Mouse (Mus musculus) olfactory bulb, adult 2 months (tissue): ENCODE measurements around the gene H3f3a. TPM values are rescaled to one million over a fixed set of nuclear protein-coding genes. Genes with fewer than 3 reads are reported as not detected.

Experiments used
- H3K27ac ChIP-seq: fragments of 200-500 bp; 2 replicates; pipeline ENCODE4 v1.5.1; 2012; ENCODE audit warnings: low read depth, low read length; ENCODE audit not compliant: insufficient read depth
- H3K4me1 ChIP-seq: fragments of 200-500 bp; 2 replicates; pipeline ENCODE4 v1.6.1; 2012; ENCODE audit warnings: low read length; ENCODE audit not compliant: control insufficient read depth, insufficient read depth
- H3K4me3 ChIP-seq: fragments of 200-500 bp; 2 replicates; pipeline ENCODE4 v1.5.1; 2012; ENCODE audit warnings: mild to moderate bottlenecking, low read depth, low read length, moderate library complexity; ENCODE audit not compliant: insufficient read depth
- CTCF ChIP-seq: fragments of 200-500 bp; IDR thresholded peaks from 2 replicates; pipeline ENCODE4 v1.5.1; 2012; ENCODE audit warnings: low read depth, mild to moderate bottlenecking, low read length, moderate library complexity; ENCODE audit not compliant: insufficient read depth
- POLR2A ChIP-seq: fragments of 200-500 bp; IDR thresholded peaks from 2 replicates; pipeline ENCODE4 v1.6.1; 2012; ENCODE audit warnings: mild to moderate bottlenecking, low read depth, low read length, moderate library complexity; ENCODE audit not compliant: insufficient read depth
- WGBS: fragments of 180-500 bp; shearing (Covaris S2); methylation state at CpG from one replicate; pipeline ENCODE4 v1.1.7; 2018; 5-methylcytosine and 5-hydroxymethylcytosine counted together
- polyA plus RNA-seq: library from polyadenylated mRNA; stranded (reverse); fragments of >200 nt; gene quantifications from 2 replicates; pipeline ENCODE4 v1.2.4, GENCODE M21; 2012; ENCODE audit warnings: low replicate concordance; ENCODE audit not compliant: missing spikeins, insufficient read depth, insufficient read length

The H3f3a gene
- polyA plus RNA-seq, 1 experiment = not detected

- peaks cover 6% of the 10 kb centered on the region for H3K4me1 ChIP-seq
- H3K4me3 ChIP-seq = peak overlapping the region; percentile 30
- TF ChIP-seq POLR2A (no peak), CTCF (no peak)
- no peak overlapping the region for H3K27ac ChIP-seq
- 10% methylated on average over 21 of the region's 21 CpGs for WGBS
Measured at GRCm38 (mm10) chr1:180794170-180794569, 19.6 kb downstream of the H3f3a start.

- WGBS = 36% methylated on average over 18 of the region's 18 CpGs
- Histone ChIP-seq H3K4me1 (peaks cover 6% of the 10 kb centered on the region), H3K4me3 (peak overlapping the region; percentile 30)
Measured at GRCm38 (mm10) chr1:180793445-180794117, 20.2 kb downstream of the H3f3a start.

GRCm38 (mm10) chr1:180792814-180793213 lies 20.9 kb downstream of the H3f3a start:
- TF ChIP-seq CTCF (no peak), POLR2A (no peak)
- 89% methylated on average over 4 of the region's 4 CpGs for WGBS
- Histone ChIP-seq H3K27ac (no peak overlapping the region), H3K4me3 (no peak overlapping the region), H3K4me1 (peaks cover 6% of the 10 kb centered on the region)

More at GRCm38 (mm10) chr1:180793445-180794117, 20.2 kb downstream of the H3f3a start:
- no peak overlapping the region for H3K27ac ChIP-seq
- TF ChIP-seq POLR2A (no peak), CTCF (no peak)

GRCm38 (mm10) chr1:180791821-180792480 lies 21.8 kb downstream of the H3f3a start:
- no peak for TF ChIP-seq POLR2A
- no peak for TF ChIP-seq CTCF
- Histone ChIP-seq H3K4me3 (no peak overlapping the region), H3K27ac (no peak overlapping the region), H3K4me1 (peaks cover 6% of the 10 kb centered on the region)
- WGBS = 89% methylated on average over 14 of the region's 14 CpGs

GRCm38 (mm10) chr1:180783580-180783928 lies 30.2 kb downstream of the H3f3a start:
- Histone ChIP-seq H3K4me3 (no peak overlapping the region), H3K4me1 (no peaks in the 10 kb centered on the region), H3K27ac (no peak overlapping the region)
- WGBS = 39% methylated on average over 3 of the region's 3 CpGs
- TF ChIP-seq CTCF (no peak), POLR2A (no peak)

GRCm38 (mm10) chr1:180782906-180783579 lies 30.7 kb downstream of the H3f3a start:
- Histone ChIP-seq H3K27ac (no peak overlapping the region), H3K4me3 (no peak overlapping the region), H3K4me1 (peaks cover 3% of the 10 kb centered on the region; the same call in 1 of the 2 replicates)
- no peak for TF ChIP-seq POLR2A
- no peak for TF ChIP-seq CTCF
- 54% methylated on average over 9 of the region's 9 CpGs for WGBS

GRCm38 (mm10) chr1:180781250-180781649 lies 32.5 kb downstream of the H3f3a start:
- 91% methylated on average over 5 of the region's 5 CpGs for WGBS
- no peak overlapping the region for H3K4me3 ChIP-seq
- peaks cover 13% of the 10 kb centered on the region for H3K4me1 ChIP-seq
- no peak overlapping the region for H3K27ac ChIP-seq
- TF ChIP-seq POLR2A (no peak), CTCF (no peak)

- 96% methylated on average over 8 of the region's 8 CpGs for WGBS
- no peak overlapping the region for H3K4me3 ChIP-seq
- peaks cover 21% of the 10 kb centered on the region for H3K4me1 ChIP-seq
- no peak for TF ChIP-seq CTCF
- no peak for TF ChIP-seq POLR2A
- no peak overlapping the region for H3K27ac ChIP-seq
Measured at GRCm38 (mm10) chr1:180780291-180780690, 33.5 kb downstream of the H3f3a start.

- Histone ChIP-seq H3K4me1 (peaks cover 24% of the 10 kb centered on the region), H3K27ac (no peak overlapping the region), H3K4me3 (no peak overlapping the region)
- TF ChIP-seq CTCF (no peak), POLR2A (no peak)
- 90% methylated on average over 10 of the region's 10 CpGs for WGBS
Measured at GRCm38 (mm10) chr1:180778941-180779340, 34.8 kb downstream of the H3f3a start.
